Mouse (Mus musculus): Measurements from ENCODE around the gene Mgmt.

The Mgmt gene

GRCm38 (mm10) chr7:136912901-136913300 lies 18.5 kb downstream of the Mgmt start:
- no peak for DNase-seq (ENCODE audit: low spot score in 2 of 2)

- DNase-seq (ENCODE audit: low spot score in 2 of 2): no peak
Measured at GRCm38 (mm10) chr7:136916021-136916420, 21.6 kb downstream of the Mgmt start.

GRCm38 (mm10) chr7:136920976-136921755 lies 26.8 kb downstream of the Mgmt start:
- DNase-seq (ENCODE audit: low spot score in 2 of 2): no peak

- DNase-seq (ENCODE audit: low spot score in 2 of 2): no peak
Measured at GRCm38 (mm10) chr7:136922230-136922629, 27.8 kb downstream of the Mgmt start.

GRCm38 (mm10) chr7:136924610-136925260 lies 30.3 kb downstream of the Mgmt start:
- no peak for DNase-seq (ENCODE audit: low spot score in 2 of 2)

GRCm38 (mm10) chr7:136926178-136926577 lies 31.8 kb downstream of the Mgmt start:
- no peak for DNase-seq (ENCODE audit: low spot score in 2 of 2)

- DNase-seq (ENCODE audit: low spot score in 2 of 2): no peak
Measured at GRCm38 (mm10) chr7:136930451-136930850, 36.0 kb downstream of the Mgmt start.

GRCm38 (mm10) chr7:136933367-136933766 lies 39.0 kb downstream of the Mgmt start:
- no peak for DNase-seq (ENCODE audit: low spot score in 2 of 2)

GRCm38 (mm10) chr7:136934336-136934735 lies 39.9 kb downstream of the Mgmt start:
- no peak for DNase-seq (ENCODE audit: low spot score in 2 of 2)

GRCm38 (mm10) chr7:136934784-136935183 lies 40.4 kb downstream of the Mgmt start:
- DNase-seq (ENCODE audit: low spot score in 2 of 2): no peak

GRCm38 (mm10) chr7:136938371-136938770 lies 44.0 kb downstream of the Mgmt start:
- DNase-seq (ENCODE audit: low spot score in 2 of 2): no peak

GRCm38 (mm10) chr7:136942414-136942813 lies 48.0 kb downstream of the Mgmt start:
- DNase-seq (ENCODE audit: low spot score in 2 of 2): no peak

- no peak for DNase-seq (ENCODE audit: low spot score in 2 of 2)
Measured at GRCm38 (mm10) chr7:136943886-136944285, 49.5 kb downstream of the Mgmt start.

GRCm38 (mm10) chr7:136945697-136946096 lies 51.3 kb downstream of the Mgmt start:
- DNase-seq (ENCODE audit: low spot score in 2 of 2): peak; percentile 5 to 6

- DNase-seq (ENCODE audit: low spot score in 2 of 2): peak in 1 of 2 experiments; percentile 9
Measured at GRCm38 (mm10) chr7:136946131-136946530, 51.7 kb downstream of the Mgmt start.

- no peak for DNase-seq (ENCODE audit: low spot score in 2 of 2)
Measured at GRCm38 (mm10) chr7:136948275-136948810, 53.9 kb downstream of the Mgmt start.

- no peak for DNase-seq (ENCODE audit: low spot score in 2 of 2)
Measured at GRCm38 (mm10) chr7:136952608-136953007, 58.2 kb downstream of the Mgmt start.

GRCm38 (mm10) chr7:136953251-136953650 lies 58.8 kb downstream of the Mgmt start:
- DNase-seq (ENCODE audit: low spot score in 2 of 2): no peak

- DNase-seq (ENCODE audit: low spot score in 2 of 2): no peak
Measured at GRCm38 (mm10) chr7:136972361-136972760, 77.9 kb downstream of the Mgmt start.

GRCm38 (mm10) chr7:136975001-136975400 lies 80.6 kb downstream of the Mgmt start:
- no peak for DNase-seq (ENCODE audit: low spot score in 2 of 2)

- DNase-seq (ENCODE audit: low spot score in 2 of 2): no peak
Measured at GRCm38 (mm10) chr7:136997456-136997855, 103.0 kb downstream of the Mgmt start.

- no peak for DNase-seq (ENCODE audit: low spot score in 2 of 2)
Measured at GRCm38 (mm10) chr7:137000703-137001102, 106.3 kb downstream of the Mgmt start.

GRCm38 (mm10) chr7:137001215-137001614 lies 106.8 kb downstream of the Mgmt start:
- no peak for DNase-seq (ENCODE audit: low spot score in 2 of 2)
